Mouse (Mus musculus) liver, adult 2 months (tissue): ENCODE measurements around the gene Ints1. TPM values are rescaled to one million over a fixed set of nuclear protein-coding genes. Genes with fewer than 3 reads are reported as not detected.
A peak's percentile ranks its signal among the peaks of the same experiment; 100 is the strongest.

Experiments used
- DNase-seq: peaks from one replicate; pipeline ENCODE4 v3.0.0-alpha.2; 2011; ENCODE audit warnings: low read depth, low spot score; ENCODE audit errors: extremely low read depth
- H3K27ac ChIP-seq: fragments of 200-500 bp; replicated peaks from 2 replicates; pipeline ENCODE4 v1.5.1; 2012; ENCODE audit warnings: low read depth, mild to moderate bottlenecking, control low read depth, inconsistent platforms, low read length; ENCODE audit not compliant: insufficient read depth
- H3K27me3 ChIP-seq: fragments of 200-500 bp; 2 replicates; pipeline ENCODE4 v1.6.1; 2012; ENCODE audit warnings: mild to moderate bottlenecking, moderate library complexity, low read length, inconsistent platforms; ENCODE audit not compliant: control insufficient read depth, insufficient read depth
- H3K36me3 ChIP-seq: fragments of 200-500 bp; 2 replicates; pipeline ENCODE4 v1.6.1; 2012; ENCODE audit warnings: low read length, inconsistent platforms; ENCODE audit not compliant: control insufficient read depth, insufficient read depth
- H3K4me1 ChIP-seq: fragments of 200-500 bp; 2 replicates; pipeline ENCODE4 v1.6.1; 2011; ENCODE audit warnings: low read length; ENCODE audit not compliant: control insufficient read depth, insufficient read depth
- H3K4me3 ChIP-seq: fragments of 200-500 bp; 2 replicates; pipeline ENCODE4 v1.5.1; 2011; ENCODE audit warnings: low read depth, mild to moderate bottlenecking, control low read depth, low read length, moderate library complexity; ENCODE audit not compliant: insufficient read depth
- H3K79me2 ChIP-seq: fragments of 200-500 bp; 2 replicates; pipeline ENCODE4 v1.6.1; 2012; ENCODE audit warnings: inconsistent platforms, mild to moderate bottlenecking, low read length, moderate library complexity; ENCODE audit not compliant: control insufficient read depth, insufficient read depth
- H3K9ac ChIP-seq: fragments of 200-500 bp; 2 replicates; pipeline ENCODE4 v1.6.1; 2012; ENCODE audit warnings: low read depth, mild to moderate bottlenecking, control low read depth, inconsistent platforms, low read length
- CTCF ChIP-seq: fragments of 200-500 bp; IDR thresholded peaks from 2 replicates; pipeline ENCODE4 v1.5.1; 2011; ENCODE audit warnings: low read depth, low read length, control low read depth
- POLR2A ChIP-seq: fragments of 200-500 bp; IDR thresholded peaks from 2 replicates; pipeline ENCODE4 v1.6.1; 2011; ENCODE audit warnings: low read length, control low read depth; ENCODE audit not compliant: insufficient read depth; ENCODE audit errors: extremely low read depth
- WGBS: fragments of 180-500 bp; shearing (Covaris S2); methylation state at CpG from one replicate; pipeline ENCODE4 v1.1.7; 2018; 5-methylcytosine and 5-hydroxymethylcytosine counted together
- polyA plus RNA-seq: library from polyadenylated mRNA; depleted of rRNA; stranded (reverse); fragments of >200 nt; gene quantifications from 2 replicates; pipeline ENCODE4 v1.2.3, GENCODE M21; 2012
- total RNA-seq: library from RNA; depleted of rRNA; stranded (reverse); fragments of >200 nt; gene quantifications from 2 replicates; pipeline ENCODE4 v1.2.3, GENCODE M21; 2014

The Ints1 gene
- total and polyA plus RNA-seq, 2 experiments = 10.0 to 25.2 TPM

- Histone ChIP-seq H3K4me1 (peaks cover 5% of the 10 kb centered on the region; the same call in 1 of the 2 replicates), H3K9ac (peak within 1 kb of the TSS; percentile 58)
- TF ChIP-seq POLR2A = 0 out of 2 replicates have a peak, but pooled peaks have one; percentile 6
- TF ChIP-seq CTCF = no peak
Observed at GRCm38 (mm10) chr5:139735677-139736503, 39.6 kb downstream of the Ints1 start, which contains the start of gene Micall2. Micall2 (minus strand) TSS chr5:139736336.

GRCm38 (mm10) chr5:139734746-139735145 lies 40.7 kb downstream of the Ints1 start:
- TF ChIP-seq CTCF (no peak), POLR2A (no peak)
- DNase-seq = no peak
- 0 out of 2 replicates have a peak, but pooled peaks cover 4% of the 10 kb centered on the region for H3K79me2 ChIP-seq
- H3K4me1 ChIP-seq = peaks cover 7% of the 10 kb centered on the region
- WGBS = 62% methylated on average over 7 of the region's 7 CpGs
- peak overlapping the region; percentile 21; the same call in 1 of the 2 replicates for H3K9ac ChIP-seq
- no peaks in the 10 kb centered on the region for H3K27me3 ChIP-seq
- no peaks in the 10 kb centered on the region for H3K36me3 ChIP-seq
- peak overlapping the region; percentile 15 for H3K27ac ChIP-seq
- H3K4me3 ChIP-seq = peak overlapping the region; percentile 57

More at GRCm38 (mm10) chr5:139735677-139736503, 39.6 kb downstream of the Ints1 start, which contains the start of gene Micall2:
- Histone ChIP-seq H3K27ac (peak within 1 kb of the TSS; percentile 15), H3K4me3 (peak within 1 kb of the TSS; percentile 57), H3K36me3 (no peaks in the 10 kb centered on the region), H3K27me3 (no peaks in the 10 kb centered on the region), H3K79me2 (0 out of 2 replicates have a peak, but pooled peaks cover 4% of the 10 kb centered on the region)
- 6% methylated on average over 47 of the region's 50 CpGs for WGBS
- peak; percentile 82 for DNase-seq

GRCm38 (mm10) chr5:139734016-139734415 lies 41.5 kb downstream of the Ints1 start:
- TF ChIP-seq CTCF (no peak), POLR2A (no peak)
- peak overlapping the region; percentile 11; the same call in 1 of the 2 replicates for H3K9ac ChIP-seq
- DNase-seq = no peak
- H3K4me1 ChIP-seq = peaks cover 9% of the 10 kb centered on the region
- H3K4me3 ChIP-seq = no peak overlapping the region
- WGBS = 72% methylated on average over 3 of the region's 3 CpGs
- H3K79me2 ChIP-seq = 0 out of 2 replicates have a peak, but pooled peaks cover 4% of the 10 kb centered on the region
- no peaks in the 10 kb centered on the region for H3K27me3 ChIP-seq
- H3K36me3 ChIP-seq = no peaks in the 10 kb centered on the region
- peak overlapping the region; percentile 73 for H3K27ac ChIP-seq

DNA sequence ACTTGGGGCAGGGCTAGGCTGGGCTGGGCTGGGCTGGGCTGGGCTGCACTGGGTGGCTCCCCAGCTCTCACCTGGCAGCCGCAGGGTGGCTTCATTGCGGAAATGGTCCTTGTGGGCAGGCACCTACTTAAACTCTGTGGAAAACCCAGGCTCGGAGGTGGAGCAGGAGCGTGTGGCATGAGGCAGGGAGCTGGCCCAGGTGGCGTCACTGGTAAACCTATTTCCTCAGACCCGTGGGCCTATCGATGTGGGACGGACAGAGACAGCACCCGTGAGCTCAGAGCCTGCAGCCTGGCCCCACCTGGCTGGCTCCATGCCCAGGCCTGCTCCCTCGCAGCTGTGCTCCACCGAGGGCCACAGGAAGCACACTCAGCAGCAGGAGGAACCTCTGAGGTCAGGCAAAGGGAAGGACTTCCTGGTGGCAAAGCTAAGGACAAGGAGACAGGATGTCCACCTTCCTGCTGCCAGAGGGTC lies 42.8 kb downstream of the Ints1 start:
- peaks cover 10% of the 10 kb centered on the region for H3K4me1 ChIP-seq
- TF ChIP-seq CTCF (no peak), POLR2A (no peak)
- 0 out of 2 replicates have a peak, but pooled peaks cover 4% of the 10 kb centered on the region for H3K79me2 ChIP-seq
- 44% methylated on average over 11 of the region's 11 CpGs for WGBS
- no peaks in the 10 kb centered on the region for H3K27me3 ChIP-seq
- no peak for DNase-seq
- peak overlapping the region; percentile 34; the same call in 1 of the 2 replicates for H3K4me3 ChIP-seq
- peak overlapping the region; percentile 22; the same call in 1 of the 2 replicates for H3K9ac ChIP-seq
- peak overlapping the region; percentile 80 for H3K27ac ChIP-seq
- H3K36me3 ChIP-seq = no peaks in the 10 kb centered on the region

DNA sequence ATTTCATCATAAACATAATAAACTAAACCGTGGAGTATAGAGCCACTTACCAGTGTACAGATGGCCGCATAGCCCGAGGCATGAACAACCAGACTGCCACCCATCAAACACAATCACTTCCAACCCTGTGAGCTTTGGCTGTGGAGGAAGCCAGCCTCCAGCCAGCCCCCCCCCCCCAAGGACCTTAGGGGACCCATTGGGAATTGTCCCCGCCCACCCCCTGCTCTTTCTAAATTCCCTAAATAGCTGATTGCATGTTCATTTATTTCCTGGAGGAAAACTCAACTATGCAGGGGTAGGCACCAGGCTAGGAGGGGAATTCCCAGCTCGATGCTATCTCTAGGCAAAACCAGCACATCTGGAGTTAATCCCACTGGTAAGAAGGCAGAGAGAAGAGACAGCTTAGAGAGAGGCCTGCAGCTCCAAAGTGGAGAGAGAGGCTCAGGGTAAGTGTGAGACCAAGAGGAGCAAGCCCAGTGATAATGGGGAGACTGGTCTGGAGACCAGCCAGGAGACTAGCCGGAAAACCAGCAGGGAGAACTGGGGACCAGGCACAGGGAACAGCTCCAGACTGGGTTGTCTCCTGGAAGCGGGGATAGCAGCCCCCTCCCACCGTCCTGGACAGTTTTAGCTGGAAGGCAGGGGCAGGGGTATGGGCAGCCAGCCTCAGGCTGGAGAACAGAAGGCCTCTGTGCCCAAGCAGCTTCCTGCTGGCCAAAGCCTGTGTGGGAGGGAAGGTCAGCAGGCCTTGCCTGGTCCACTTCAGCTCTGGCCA lies 44.6 kb downstream of the Ints1 start:
- Histone ChIP-seq H3K27me3 (no peaks in the 10 kb centered on the region), H3K36me3 (no peaks in the 10 kb centered on the region), H3K4me3 (peak overlapping the region; percentile 12; the same call in 1 of the 2 replicates), H3K4me1 (peaks cover 10% of the 10 kb centered on the region), H3K79me2 (0 out of 2 replicates have a peak, but pooled peaks cover 4% of the 10 kb centered on the region), H3K27ac (peak overlapping the region; percentile 56), H3K9ac (no peak overlapping the region)
- TF ChIP-seq CTCF = no peak
- no peak for TF ChIP-seq POLR2A
- no peak for DNase-seq
- 73% methylated on average over 8 of the region's 8 CpGs for WGBS
